19 mouse cellular contexts compared by ENCODE assay signal in the genomic region with DNA sequence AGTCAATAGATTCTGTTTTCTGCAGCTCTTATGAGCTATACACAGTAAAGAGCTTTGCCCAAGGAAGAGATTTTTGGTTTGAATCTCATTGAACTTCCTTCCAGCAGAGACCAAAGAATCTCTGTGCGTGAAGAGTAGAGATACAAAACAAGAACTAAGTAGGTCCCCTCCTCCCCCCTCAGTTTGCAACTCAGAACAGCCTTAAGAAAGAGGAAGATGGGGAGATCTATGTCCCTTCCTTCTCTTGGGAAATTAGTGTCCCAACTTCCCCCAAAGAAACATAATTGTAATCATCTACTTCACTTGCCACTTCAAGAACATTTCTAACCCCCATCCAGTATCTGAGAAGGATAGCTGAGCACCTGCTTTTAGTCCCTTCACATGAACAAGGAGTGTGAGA.
DNase-seq lines count a peak whose midpoint lies in the region; ATAC-seq and TF ChIP-seq lines count a peak whose summit lies in the region.
"Had no signal": no experiment of that assay in that cellular context is flagged by ENCODE, and none has a peak within 500 bp of the region (broad histone marks: within the 10 kb centered on the region; RNA-seq: fewer than 3 reads in every experiment).

No protein-coding gene starts in this region.

- no peak overlapping the region for H3K27ac ChIP-seq in kidney, adult 2 months (ENCODE audit: insufficient read depth, low read depth, low read length)
- H3K27ac ChIP-seq in CH12.LX (ENCODE audit: insufficient read depth, low read depth): no peak overlapping the region
- H3K27ac ChIP-seq in hindbrain, postnatal 0 days: no peak overlapping the region
- H3K27ac ChIP-seq: embryonic facial prominence, embryonic 12.5 days; forebrain, embryonic 15.5 days; limb, embryonic 13.5 days had no signal

- peak; percentile 96 for ATAC-seq in megakaryocyte, adult 5-6 weeks (ENCODE audit: poor library complexity, severe bottlenecking)
- ATAC-seq in activated CD4-positive, CD25-positive, alpha-beta regulatory T cell, adult 4 months: no peak
- no peak for ATAC-seq in hindbrain, postnatal 0 days
- ATAC-seq: forebrain, embryonic 15.5 days; midbrain, embryonic 16.5 days had no signal

- no peak for TF ChIP-seq RAD21 in CH12.LX (IDR thresholded peaks at IDR 0.05; ENCODE audit: low read depth, low read length)

- H3K9ac ChIP-seq in CH12.LX (ENCODE audit: insufficient read depth, low read depth): no peak overlapping the region
- no peak overlapping the region for H3K9ac ChIP-seq in hindbrain, postnatal 0 days (replicated peaks; ENCODE audit: low read length)
- H3K9ac ChIP-seq: embryonic facial prominence, embryonic 12.5 days; forebrain, embryonic 15.5 days; limb, embryonic 13.5 days had no signal

- DNase-seq in kidney, adult 2 months: peak; percentile 8
- DNase-seq in kidney, adult 9 months: no peak
- DNase-seq in CH12.LX (ENCODE audit: extremely low read depth): peak; percentile 6
- DNase-seq in c-Kit-positive CD71-negative TER-119-negative erythroid progenitor cells, embryonic 14.5 days (ENCODE audit: low read depth): peak; percentile 16
- DNase-seq in hindbrain, postnatal 0 days (ENCODE audit: low spot score): no peak
- DNase-seq: adrenal gland, adult 8-10 months; cerebellum, adult 8-10 months; kidney, adult 8-10 months; kidney, postnatal 4 days; lung, adult 2 months; right cerebral cortex, postnatal 14 days; thymus, postnatal 14 days had no signal

- dilution Hi-C loops in CH12.LX (cut with MboI; ENCODE audit: extremely low pct_ligation_motif_present, extremely low pct_unique_long_range_greater_than_20kb, low sequenced_read_pairs): no loop called here

- no peaks in the 10 kb centered on the region for H3K36me3 ChIP-seq in kidney, adult 2 months (ENCODE audit: control insufficient read depth, insufficient read depth, low read length)
- H3K36me3 ChIP-seq in CH12.LX (replicated peaks in 1 of 2; ENCODE audit: control insufficient read depth in 1 of 2, insufficient read depth in 1 of 2, low read length in 1 of 2): no peaks in the 10 kb centered on the region
- H3K36me3 ChIP-seq in hindbrain, postnatal 0 days (ENCODE audit: insufficient read depth, low read length): no peaks in the 10 kb centered on the region
- H3K36me3 ChIP-seq: embryonic facial prominence, embryonic 12.5 days; forebrain, embryonic 15.5 days had no signal

- H3K79me2 ChIP-seq in CH12.LX (replicated peaks; ENCODE audit: control insufficient read depth, extremely low read depth, insufficient read depth, poor library complexity, severe bottlenecking): no peaks in the 10 kb centered on the region

- TF ChIP-seq POLR2A in kidney, adult 2 months (IDR thresholded peaks at IDR 0.05; ENCODE audit: low read depth, low read length): no peak
- TF ChIP-seq POLR2A in CH12.LX (IDR thresholded peaks at IDR 0.05; ENCODE audit: low read depth, low read length): no peak

- H3K4me1 ChIP-seq in kidney, adult 2 months (ENCODE audit: control insufficient read depth, insufficient read depth, low read length): no peaks in the 10 kb centered on the region; the same call in 1 of the 2 replicates
- peaks cover 0 to 5% of the 10 kb centered on the region in 2 experiments; a peak in 1 of 4 replicates for H3K4me1 ChIP-seq in CH12.LX (ENCODE audit: control insufficient read depth in 1 of 2, insufficient read depth in 2 of 2)
- no peaks in the 10 kb centered on the region for H3K4me1 ChIP-seq in hindbrain, postnatal 0 days (ENCODE audit: insufficient read depth, low read length)
- H3K4me1 ChIP-seq: embryonic facial prominence, embryonic 12.5 days; forebrain, embryonic 15.5 days; megakaryocyte, embryonic 14.5 days had no signal

- in situ Hi-C loops in CH12.LX (cut with MboI; ENCODE audit: low pct_ligation_motif_present, low pct_unique_long_range_greater_than_20kb, low sequenced_read_pairs): no loop called here

- TF ChIP-seq CTCF in kidney, adult 2 months (conservative IDR thresholded peaks at IDR 0.05; ENCODE audit: insufficient read depth, insufficient read length, low read depth, low read length): no peak
- TF ChIP-seq CTCF in CH12.LX (conservative IDR thresholded peaks at IDR 0.05 in 1 of 2, IDR thresholded peaks at IDR 0.05 in 1 of 2; ENCODE audit: low read depth in 2 of 2, low read length in 2 of 2): no peak
- no peak for TF ChIP-seq CTCF in hindbrain, postnatal 0 days (IDR thresholded peaks at IDR 0.05; ENCODE audit: low read depth)

- no peaks in the 10 kb centered on the region for H3K27me3 ChIP-seq in kidney, adult 2 months (replicated peaks; ENCODE audit: control insufficient read depth, insufficient read depth, low read length)
- H3K27me3 ChIP-seq in CH12.LX (replicated peaks): no peaks in the 10 kb centered on the region
- no peaks in the 10 kb centered on the region for H3K27me3 ChIP-seq in hindbrain, postnatal 0 days (ENCODE audit: insufficient read depth, low read length)
- H3K27me3 ChIP-seq: embryonic facial prominence, embryonic 12.5 days; forebrain, embryonic 15.5 days; limb, embryonic 13.5 days; megakaryocyte, embryonic 14.5 days had no signal

- no peak for TF ChIP-seq EP300 in CH12.LX (IDR thresholded peaks at IDR 0.05; ENCODE audit: low read length)

- no peaks in the 10 kb centered on the region for H3K9me3 ChIP-seq in CH12.LX (replicated peaks; ENCODE audit: low read length)
- H3K9me3 ChIP-seq in hindbrain, postnatal 0 days (ENCODE audit: low read length): no peaks in the 10 kb centered on the region
- H3K9me3 ChIP-seq: embryonic facial prominence, embryonic 12.5 days; forebrain, embryonic 15.5 days; limb, embryonic 13.5 days; megakaryocyte, embryonic 14.5 days had no signal

- H3K4me2 ChIP-seq in CH12.LX (ENCODE audit: insufficient read depth, low read depth, poor library complexity, severe bottlenecking): no peak overlapping the region
- no peak overlapping the region for H3K4me2 ChIP-seq in hindbrain, postnatal 0 days (ENCODE audit: low read depth, low read length)
- H3K4me2 ChIP-seq: embryonic facial prominence, embryonic 12.5 days; forebrain, embryonic 15.5 days; limb, embryonic 13.5 days had no signal

- no peak overlapping the region for H3K4me3 ChIP-seq in kidney, adult 2 months (ENCODE audit: insufficient read depth, low read depth, low read length)
- no peak overlapping the region for H3K4me3 ChIP-seq in CH12.LX (replicated peaks in 1 of 3; ENCODE audit: low read depth in 2 of 3, low read length in 2 of 3, poor library complexity in 1 of 3)
- no peak overlapping the region for H3K4me3 ChIP-seq in hindbrain, postnatal 0 days (ENCODE audit: low read length)
- H3K4me3 ChIP-seq: embryonic facial prominence, embryonic 12.5 days; forebrain, embryonic 15.5 days; limb, embryonic 13.5 days; megakaryocyte, embryonic 14.5 days had no signal

- 91% methylated on average over 1 of the region's 1 CpGs for WGBS in kidney, adult 2 months
- WGBS in hindbrain, postnatal 0 days: 78% methylated on average over 1 of the region's 1 CpGs

TF ChIP-seq in CH12.LX, 34 proteins besides CTCF, POLR2A, EP300 and RAD21:
- no peak for TF ChIP-seq MAFK (IDR thresholded peaks at IDR 0.05; ENCODE audit: insufficient replicate concordance, low read length)
- no peak for TF ChIP-seq USF2 (conservative IDR thresholded peaks at IDR 0.05; ENCODE audit: low read depth, low read length)

Comparison
In these comparisons a context has a peak if more than half of its experiments do, and no peak if none do; other contexts are left out.
1. DNase-seq: peak in kidney, adult 2 months (single experiment), CH12.LX (single experiment) and c-Kit-positive CD71-negative TER-119-negative erythroid progenitor cells, embryonic 14.5 days (single experiment); none in kidney, adult 9 months (single experiment) and hindbrain, postnatal 0 days (single experiment).